Mouse (Mus musculus): ENCODE data around the gene 1700080O16Rik.

1700080O16Rik gene

DNA sequence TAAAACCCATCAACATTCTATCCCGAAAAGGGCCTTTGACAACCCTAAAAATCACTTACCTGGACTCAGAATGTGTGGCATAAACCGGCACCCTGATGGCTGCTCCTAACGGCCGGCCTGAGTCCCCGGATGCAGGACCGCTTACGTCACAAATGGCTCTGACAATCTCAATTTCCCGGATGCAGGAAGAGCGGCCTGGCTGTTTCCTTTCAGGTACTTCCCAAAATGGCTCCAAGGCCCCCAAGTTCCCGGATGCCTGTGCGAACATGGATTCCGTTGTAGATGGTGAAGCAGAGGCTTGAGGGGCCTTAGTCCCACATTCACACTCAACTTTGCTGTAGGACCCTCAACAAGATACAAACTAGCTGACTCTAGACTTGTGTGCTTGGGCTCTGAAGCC is at the start of gene 1700080O16Rik:
Gene 1700080O16Rik (minus strand): TSS at position 101 of the 400 bp plus-strand sequence.
- no peak for DNase-seq

DNA sequence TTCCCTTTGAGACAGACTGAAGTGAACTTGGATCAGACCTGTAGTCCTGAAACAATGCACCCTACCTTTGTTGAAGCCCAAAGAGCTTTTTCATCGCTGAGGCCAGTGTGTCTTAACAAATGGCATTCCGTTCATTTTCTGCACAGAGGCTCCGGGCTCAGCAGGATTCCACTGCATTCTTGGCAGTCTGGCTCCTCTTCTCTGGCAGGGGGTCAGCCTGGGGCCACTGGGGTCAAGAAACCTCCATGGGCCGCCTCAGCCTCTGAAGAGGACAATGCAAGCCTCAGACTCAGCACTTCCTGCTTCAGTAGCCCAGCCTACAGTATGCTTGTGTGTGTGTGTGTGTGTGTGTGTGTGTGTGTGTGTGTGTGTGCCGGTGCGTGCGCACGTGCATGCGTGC is 45.1 kb upstream of the 1700080O16Rik start:
- DNase-seq, result peak; percentile 37

DNA sequence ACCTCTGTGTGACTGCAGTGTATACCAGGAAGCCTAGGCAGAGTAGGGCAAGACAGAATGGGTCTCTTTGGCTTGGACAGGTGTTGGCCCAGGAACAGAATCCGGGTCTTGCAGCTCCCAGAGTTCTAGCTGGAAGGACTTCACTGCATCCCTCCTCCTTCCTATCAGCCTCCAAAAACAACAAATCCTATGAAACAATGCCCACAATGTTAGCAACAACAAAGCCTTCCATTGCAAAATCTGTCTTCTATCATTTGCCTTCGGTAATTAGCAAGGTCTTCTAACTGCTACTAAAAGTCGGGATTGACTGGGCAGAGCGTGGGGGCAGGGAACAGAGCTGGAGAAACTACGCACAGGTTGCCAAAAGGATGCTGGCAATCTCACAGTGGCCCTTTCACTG is 27.5 kb upstream of the 1700080O16Rik start:
- no peak for DNase-seq

DNA sequence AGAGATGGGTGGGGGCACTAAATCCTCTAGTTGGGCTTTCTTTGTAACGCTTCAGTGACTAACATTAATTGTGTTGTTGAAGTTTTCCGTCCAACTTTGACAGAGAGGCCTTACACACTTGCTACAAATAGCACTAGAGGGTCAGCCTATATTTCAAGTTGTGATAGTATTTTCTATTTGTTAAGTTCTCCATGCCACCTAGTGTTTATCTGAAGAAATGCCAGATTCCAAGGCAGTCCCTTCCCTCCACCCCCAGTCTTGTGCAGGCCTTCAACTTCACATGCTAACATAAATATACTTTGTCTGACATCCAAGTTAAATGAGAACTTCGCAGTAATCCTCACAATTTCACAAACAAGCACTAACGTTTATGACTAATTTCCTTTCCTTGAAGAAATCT is 26.9 kb upstream of the 1700080O16Rik start:
- DNase-seq, result no peak

DNA sequence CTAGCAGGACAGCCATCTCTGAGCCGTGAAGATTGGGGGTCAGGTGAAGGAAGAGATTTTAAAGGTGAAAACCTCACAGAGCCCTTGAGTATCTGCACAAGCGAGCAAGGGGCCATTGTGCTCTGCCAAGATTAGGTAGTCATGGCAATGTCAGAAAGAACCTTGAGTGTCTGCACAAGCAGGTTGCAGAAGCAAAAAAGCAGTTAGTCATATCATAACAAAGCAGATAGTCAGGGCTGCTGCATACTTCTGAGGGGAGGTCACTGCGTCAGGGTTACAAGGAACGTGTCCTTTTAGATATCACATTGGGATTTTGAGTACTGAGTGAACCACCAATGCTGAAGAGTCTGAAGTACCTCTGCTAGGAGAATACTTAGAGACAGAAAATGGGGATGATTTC is 3.8 kb upstream of the 1700080O16Rik start:
- DNase-seq, result no peak

DNA sequence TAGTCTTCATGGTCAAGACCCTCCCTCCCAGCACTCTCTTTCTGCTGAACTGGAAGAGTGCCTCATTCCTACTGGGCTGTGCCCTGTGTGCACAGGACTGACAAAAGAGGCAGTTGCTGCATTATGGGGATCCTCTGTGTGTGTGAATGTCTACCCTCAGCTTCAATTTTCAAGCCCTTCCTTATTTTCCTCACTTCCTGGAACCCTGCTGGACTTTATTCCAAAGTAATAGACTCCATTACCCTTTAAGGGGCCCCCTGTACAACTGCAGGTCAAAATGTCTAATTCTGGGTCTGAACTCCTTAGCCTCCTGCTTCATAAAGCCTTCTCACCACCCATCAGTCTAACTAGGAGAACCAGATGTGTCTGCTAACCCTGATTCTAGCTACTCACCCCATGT is 2.0 kb upstream of the 1700080O16Rik start:
- DNase-seq, result no peak

DNA sequence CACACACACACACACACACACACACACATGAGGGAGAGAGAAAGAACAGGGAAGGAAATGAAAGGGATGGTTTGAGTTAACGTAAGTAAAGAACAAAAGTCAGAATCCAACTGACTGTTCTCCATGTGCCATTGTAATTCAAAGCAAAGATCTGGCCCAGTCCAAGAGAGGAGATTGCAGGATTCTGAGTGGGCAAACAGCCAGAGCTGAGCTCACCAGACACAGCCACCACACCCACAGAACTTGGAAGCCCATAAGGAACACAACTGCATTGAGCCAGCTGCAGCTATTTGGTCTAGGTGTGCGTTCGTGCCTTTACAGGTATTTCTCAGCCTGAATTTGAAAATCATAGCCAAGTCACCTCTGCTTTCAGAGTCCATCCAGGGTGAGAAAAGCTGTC is 24.5 kb downstream of the 1700080O16Rik start:
- DNase-seq, result no peak

DNA sequence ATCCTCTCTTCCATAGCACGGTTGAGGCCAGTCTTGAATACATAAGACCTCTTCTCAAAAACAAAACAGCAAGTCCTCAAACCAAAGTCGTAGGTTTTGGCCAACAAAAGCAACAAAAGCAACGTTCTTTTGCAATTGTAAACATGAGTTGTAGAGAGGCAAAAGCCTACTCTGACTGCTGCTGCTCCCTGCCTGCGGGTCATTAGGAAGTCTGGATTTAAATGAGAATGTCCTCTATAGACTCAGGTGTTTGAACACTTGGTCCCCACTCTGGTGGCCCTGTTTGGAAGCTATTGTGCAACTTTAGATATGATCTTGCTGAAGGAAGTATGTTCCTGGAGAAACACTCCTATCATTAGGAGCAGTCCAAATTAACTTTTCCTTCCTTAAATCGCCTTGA is 34.5 kb downstream of the 1700080O16Rik start:
- DNase-seq, result no peak

DNA sequence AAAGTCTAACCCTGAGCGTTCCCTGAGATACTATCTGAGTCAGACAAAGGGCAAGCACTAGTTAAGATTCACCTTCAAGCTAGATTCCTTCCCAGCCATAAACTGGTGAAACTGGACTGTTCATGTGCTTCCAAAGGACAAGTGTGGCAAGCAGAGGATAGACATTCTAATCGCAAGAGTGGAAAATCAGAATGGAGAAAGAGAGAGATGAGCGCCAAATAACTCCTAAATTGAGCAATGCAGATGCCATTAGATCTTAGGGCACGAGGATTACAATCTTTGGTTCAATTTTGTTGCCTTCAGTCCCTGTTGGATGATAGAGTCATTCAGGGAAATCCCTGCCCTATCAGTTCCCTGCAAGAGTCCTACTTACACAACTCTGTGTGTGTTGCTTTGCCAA is 53.5 kb downstream of the 1700080O16Rik start:
- DNase-seq, result no peak

Data from kidney, adult 9 months (tissue).